Comparison of ENCODE assay signal across 19 mouse cellular contexts in the genomic region with DNA sequence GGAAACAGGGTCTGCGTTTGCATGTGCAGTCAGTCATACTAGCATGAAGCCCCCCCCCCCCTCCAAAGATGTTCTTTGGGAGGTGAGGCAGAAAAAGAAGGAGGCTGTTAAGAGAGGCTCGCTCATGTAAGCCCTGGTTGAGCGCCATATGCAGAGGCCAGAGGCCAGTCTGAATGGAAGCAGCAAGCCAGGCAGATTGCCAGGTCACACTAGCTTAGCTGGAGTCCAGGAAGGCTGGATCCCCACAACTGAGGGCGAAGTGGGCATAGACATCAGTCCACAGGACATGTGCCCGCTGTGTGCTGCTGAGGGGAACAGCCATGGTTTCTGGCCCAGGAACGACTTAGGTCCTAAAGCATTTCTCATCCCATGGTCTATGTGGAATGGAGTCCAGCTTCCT.
"Had no signal": no experiment of that assay in that cellular context is flagged by ENCODE, and none has a peak within 500 bp of the region (broad histone marks: within the 10 kb centered on the region; RNA-seq: fewer than 3 reads in every experiment).

No protein-coding gene starts in this region.

- H3K9ac ChIP-seq: kidney, embryonic 15.5 days; limb, embryonic 13.5 days; liver, embryonic 12.5 days; liver, embryonic 15.5 days; midbrain, embryonic 12.5 days; midbrain, embryonic 15.5 days; stomach, embryonic 15.5 days had no signal

- ATAC-seq: liver, embryonic 12.5 days; midbrain, embryonic 15.5 days had no signal

- H3K9me3 ChIP-seq: kidney, embryonic 15.5 days; limb, embryonic 10.5 days; limb, embryonic 13.5 days; liver, embryonic 15.5 days; midbrain, embryonic 15.5 days; stomach, embryonic 15.5 days had no signal

- DNase-seq: kidney, adult 8-10 months; kidney, postnatal 10 days; layer of hippocampus, postnatal 36 days; liver; lung, adult 18-20 months; retina, postnatal 1 day; right cerebral cortex, postnatal 25 days; spleen, adult 18-20 months; thymus, postnatal 25 days had no signal

- H3K4me3 ChIP-seq: kidney, embryonic 15.5 days; left cerebral cortex, adult 2 months; limb, embryonic 10.5 days; limb, embryonic 13.5 days; liver, embryonic 12.5 days; liver, embryonic 15.5 days; midbrain, embryonic 12.5 days; midbrain, embryonic 15.5 days; stomach, embryonic 15.5 days had no signal

- H3K27me3 ChIP-seq: midbrain, embryonic 12.5 days; midbrain, embryonic 15.5 days; stomach, embryonic 15.5 days had no signal

- H3K4me2 ChIP-seq: kidney, embryonic 15.5 days; limb, embryonic 13.5 days; liver, embryonic 12.5 days; liver, embryonic 15.5 days; midbrain, embryonic 12.5 days; midbrain, embryonic 15.5 days; stomach, embryonic 15.5 days had no signal

- H3K27ac ChIP-seq: kidney, embryonic 15.5 days; left cerebral cortex, adult 2 months; limb, embryonic 10.5 days; limb, embryonic 13.5 days; liver, embryonic 12.5 days; liver, embryonic 15.5 days; macrophage; midbrain, embryonic 12.5 days; midbrain, embryonic 15.5 days; stomach, embryonic 15.5 days had no signal

- H3K36me3 ChIP-seq: limb, embryonic 10.5 days; liver, embryonic 12.5 days; liver, embryonic 15.5 days; midbrain, embryonic 12.5 days; midbrain, embryonic 15.5 days; stomach, embryonic 15.5 days had no signal
